Mouse (Mus musculus) large intestine, adult 2 months (tissue): ENCODE measurements around the gene Unc80. TPM values are rescaled to one million over a fixed set of nuclear protein-coding genes. Genes with fewer than 3 reads are reported as not detected.
"Not testable (repeated sequence)": the region's sequence is repeated elsewhere in the genome, so short reads cannot be mapped to it uniquely, and the experiment has no call there.

Experiments
- DNase-seq: peaks from one replicate; pipeline ENCODE4 v3.0.0-alpha.2; 2012; ENCODE audit warnings: low read depth, low spot score
- WGBS: fragments of 180-500 bp; shearing (Covaris S2); methylation state at CpG from one replicate; pipeline ENCODE4 v1.1.7; 2018; 5-methylcytosine and 5-hydroxymethylcytosine counted together
- polyA plus RNA-seq: library from polyadenylated mRNA; depleted of rRNA; stranded (reverse); fragments of >200 nt; gene quantifications from 2 replicates; pipeline ENCODE4 v1.2.3, GENCODE M21; 2012

Gene Unc80
- polyA plus RNA-seq, 1 experiment: 0.07 TPM

- no peak for DNase-seq
These were observed 129.1 kb downstream of the Unc80 start for GRCm38 (mm10) chr1:66597163-66597788.

GRCm38 (mm10) chr1:66608304-66608703 is 140.1 kb downstream of the Unc80 start:
- no peak for DNase-seq
- WGBS: 85% methylated on average over 4 of the region's 4 CpGs

- DNase-seq: no peak
- 5% methylated on average over 2 of the region's 2 CpGs for WGBS
These were observed 149.0 kb downstream of the Unc80 start for GRCm38 (mm10) chr1:66617188-66617587.

- DNase-seq: no peak
- 42% methylated on average over 2 of the region's 2 CpGs for WGBS
These were observed 170.0 kb downstream of the Unc80 start for GRCm38 (mm10) chr1:66638177-66638576.

- DNase-seq: no peak
These were observed 178.7 kb downstream of the Unc80 start for GRCm38 (mm10) chr1:66646894-66647293.

GRCm38 (mm10) chr1:66649568-66649967 is 181.4 kb downstream of the Unc80 start:
- WGBS: 78% methylated on average over 6 of the region's 6 CpGs

GRCm38 (mm10) chr1:66650006-66650405 is 181.8 kb downstream of the Unc80 start:
- DNase-seq: no peak
- 18% methylated on average over 1 of the region's 1 CpGs for WGBS

More at GRCm38 (mm10) chr1:66649568-66649967, 181.4 kb downstream of the Unc80 start:
- no peak for DNase-seq

GRCm38 (mm10) chr1:66655119-66655746 is 187.1 kb downstream of the Unc80 start:
- DNase-seq: no peak
- WGBS: 56% methylated on average over 4 of the region's 4 CpGs

GRCm38 (mm10) chr1:66655747-66656119 is 187.6 kb downstream of the Unc80 start:
- DNase-seq: no peak

- WGBS: 66% methylated on average over 7 of the region's 7 CpGs
- DNase-seq: no peak
These were observed 203.3 kb downstream of the Unc80 start for GRCm38 (mm10) chr1:66671475-66671874.

- DNase-seq: no peak
- WGBS: 75% methylated on average over 7 of the region's 7 CpGs
These were observed 204.6 kb downstream of the Unc80 start for GRCm38 (mm10) chr1:66672812-66673211.

GRCm38 (mm10) chr1:66677928-66678327 is 209.8 kb downstream of the Unc80 start:
- DNase-seq: no peak
- 80% methylated on average over 14 of the region's 14 CpGs for WGBS

GRCm38 (mm10) chr1:66678662-66679061 is 210.5 kb downstream of the Unc80 start:
- WGBS: 10% methylated on average over 2 of the region's 2 CpGs

GRCm38 (mm10) chr1:66682974-66683373 is 214.8 kb downstream of the Unc80 start:
- 81% methylated on average over 5 of the region's 5 CpGs for WGBS
- DNase-seq: no peak

More at GRCm38 (mm10) chr1:66678662-66679061, 210.5 kb downstream of the Unc80 start:
- no peak for DNase-seq

- 70% methylated on average over 3 of the region's 3 CpGs for WGBS
- DNase-seq: no peak
These were observed 223.6 kb downstream of the Unc80 start for GRCm38 (mm10) chr1:66691772-66692171.

GRCm38 (mm10) chr1:66692308-66692707 is 224.1 kb downstream of the Unc80 start:
- 71% methylated on average over 1 of the region's 1 CpGs for WGBS
- no peak for DNase-seq

- WGBS: 80% methylated on average over 8 of the region's 8 CpGs
- DNase-seq: no peak
These were observed 224.7 kb downstream of the Unc80 start for GRCm38 (mm10) chr1:66692780-66693392.

GRCm38 (mm10) chr1:66694266-66694665 is 226.1 kb downstream of the Unc80 start:
- WGBS: 60% methylated on average over 5 of the region's 5 CpGs
- DNase-seq: no peak

- WGBS: 58% methylated on average over 7 of the region's 7 CpGs
- DNase-seq: no peak
These were observed 227.1 kb downstream of the Unc80 start for GRCm38 (mm10) chr1:66695296-66695695.

- not testable (repeated sequence) for DNase-seq
- WGBS: 89% methylated on average over 10 of the region's 10 CpGs
These were observed 231.5 kb downstream of the Unc80 start for GRCm38 (mm10) chr1:66699630-66700029.

- no peak for DNase-seq
- 44% methylated on average over 5 of the region's 5 CpGs for WGBS
These were observed 232.1 kb downstream of the Unc80 start for GRCm38 (mm10) chr1:66700149-66700692.
